Mouse (Mus musculus) stomach, postnatal 0 days (tissue): ENCODE data around the gene Clic5.

Source experiments
- CTCF ChIP-seq: IDR thresholded peaks from 2 replicates; pipeline ENCODE4 v1.5.1; 2016; ENCODE audit warnings: antibody characterized with exemption, low read depth, mild to moderate bottlenecking, moderate library complexity
- EP300 ChIP-seq: optimal IDR thresholded peaks from 2 replicates; pipeline ENCODE3; 2016; ENCODE audit warnings: antibody characterized with exemption

- TF ChIP-seq CTCF (no peak), EP300 (no peak)
These were observed 16.4 kb downstream of the Clic5 start for GRCm38 (mm10) chr17:44204787-44205186.
